Mouse (Mus musculus) megakaryocyte, embryonic 14.5 days (primary cell): ENCODE results near the gene Nova2.

Experiments used
- FLI1 ChIP-seq: IDR thresholded peaks from 2 replicates; pipeline ENCODE4 v1.6.1; 2012; ENCODE audit warnings: low read length, inconsistent platforms, mixed read lengths
- GATA1 ChIP-seq: IDR thresholded peaks from 3 replicates; pipeline ENCODE4 v1.6.1; 2012; ENCODE audit warnings: mixed read lengths, low read length, inconsistent platforms, borderline replicate concordance

- TF ChIP-seq FLI1 (no peak), GATA1 (no peak)
These were observed 67.3 kb downstream of the Nova2 start for GRCm38 (mm10) chr7:18993036-18993435.
